Mouse (Mus musculus) lung, postnatal 4 days (tissue): ENCODE results near the gene Slc22a30.
"Not testable (repeated sequence)": the region's sequence is repeated elsewhere in the genome, so short reads cannot be mapped to it uniquely, and the experiment has no call there.

Experiments used
- DNase-seq, 2 experiments: peaks; one replicate each; pipeline ENCODE4 v3.0.0; 2021

Gene Slc22a30

DNA sequence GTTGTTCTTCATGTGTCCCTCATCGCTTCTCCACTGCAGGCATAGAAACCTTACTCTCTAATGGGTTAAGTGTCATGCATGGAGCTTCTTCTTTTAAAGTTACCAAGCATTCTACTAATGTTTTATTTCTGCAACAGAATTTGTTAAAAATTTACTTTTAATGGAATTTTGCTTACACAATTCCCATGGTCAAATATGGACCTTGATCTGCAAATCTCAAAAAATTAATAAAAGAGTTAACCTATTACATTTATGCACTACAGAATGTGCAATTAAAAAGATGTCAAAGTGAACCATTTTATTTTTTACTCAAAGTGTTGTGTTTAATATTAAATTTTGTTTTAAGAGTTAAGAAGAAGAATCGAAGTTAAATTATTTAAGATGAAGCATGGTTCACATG is at the start of gene Slc22a30:
Slc22a30 (minus strand) TSS at position 101 of the 400 bp plus-strand sequence.
- not testable (repeated sequence) for DNase-seq

DNA sequence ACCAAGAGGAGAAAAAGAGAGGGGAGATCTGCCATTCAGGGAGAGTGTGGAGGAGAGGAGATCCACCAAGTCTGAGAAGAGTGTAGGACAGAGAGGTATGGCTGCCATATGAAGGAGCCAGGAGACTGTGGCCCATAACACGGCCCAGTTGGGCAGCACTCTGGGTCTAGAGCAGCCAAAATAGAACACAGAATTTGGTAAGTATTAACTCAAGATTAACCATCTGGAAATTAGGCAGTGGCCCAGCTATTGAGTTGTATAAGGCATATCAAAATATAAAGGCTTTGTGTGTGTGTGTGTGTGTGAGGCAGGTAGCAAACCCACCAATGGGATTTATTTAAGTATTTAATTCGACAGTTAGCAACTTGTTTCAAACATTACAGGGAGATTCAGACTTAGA is 43.4 kb upstream of the Slc22a30 start:
- no peak for DNase-seq

DNA sequence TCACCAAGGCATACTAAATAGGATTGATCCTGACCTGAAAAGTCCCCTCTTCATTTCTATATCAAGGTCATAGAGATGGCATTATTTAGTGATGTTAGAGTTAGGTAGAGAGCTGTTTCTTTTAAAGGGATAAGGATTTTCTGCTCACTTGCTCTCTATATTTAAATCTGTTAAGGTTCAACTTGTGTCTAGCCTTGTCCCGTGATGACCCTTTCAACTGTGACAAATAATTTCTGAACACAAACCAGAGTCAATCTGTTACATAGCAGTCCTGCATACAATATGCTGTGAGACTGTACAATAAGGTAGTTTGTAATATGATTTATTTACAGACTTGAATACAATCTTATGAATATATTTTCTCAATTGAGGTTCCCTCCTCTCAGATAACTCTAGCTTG is 42.6 kb upstream of the Slc22a30 start:
- no peak for DNase-seq

DNA sequence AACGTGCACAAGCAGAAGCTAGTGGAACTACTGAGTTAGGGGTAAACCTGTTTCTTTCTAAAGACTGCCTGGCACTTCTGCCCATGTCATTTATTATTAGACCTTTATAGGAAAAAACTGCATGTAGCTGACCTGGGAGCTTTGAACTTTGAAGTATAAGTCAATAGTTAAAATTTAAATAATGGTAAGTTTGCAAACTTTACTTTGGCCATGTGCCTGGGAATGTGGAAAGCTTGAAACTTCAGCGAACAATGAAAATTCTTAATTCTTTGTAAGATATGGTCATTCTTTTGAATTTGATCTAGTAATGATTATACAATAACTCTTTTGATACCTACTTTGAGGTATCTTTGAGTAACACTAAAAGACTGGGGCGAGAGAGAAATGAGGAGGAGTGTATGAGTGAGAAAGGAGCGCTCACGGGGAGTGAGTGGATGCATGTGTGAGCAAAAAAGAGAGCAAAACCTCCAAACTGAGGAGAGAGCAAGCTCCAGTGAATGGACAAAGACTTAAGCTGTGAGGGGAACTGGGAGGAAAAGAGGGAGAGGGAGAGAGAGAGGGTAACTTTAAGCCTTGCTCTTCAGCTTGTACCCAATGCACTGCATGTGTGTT is 26.2 kb upstream of the Slc22a30 start:
- DNase-seq: no peak

DNA sequence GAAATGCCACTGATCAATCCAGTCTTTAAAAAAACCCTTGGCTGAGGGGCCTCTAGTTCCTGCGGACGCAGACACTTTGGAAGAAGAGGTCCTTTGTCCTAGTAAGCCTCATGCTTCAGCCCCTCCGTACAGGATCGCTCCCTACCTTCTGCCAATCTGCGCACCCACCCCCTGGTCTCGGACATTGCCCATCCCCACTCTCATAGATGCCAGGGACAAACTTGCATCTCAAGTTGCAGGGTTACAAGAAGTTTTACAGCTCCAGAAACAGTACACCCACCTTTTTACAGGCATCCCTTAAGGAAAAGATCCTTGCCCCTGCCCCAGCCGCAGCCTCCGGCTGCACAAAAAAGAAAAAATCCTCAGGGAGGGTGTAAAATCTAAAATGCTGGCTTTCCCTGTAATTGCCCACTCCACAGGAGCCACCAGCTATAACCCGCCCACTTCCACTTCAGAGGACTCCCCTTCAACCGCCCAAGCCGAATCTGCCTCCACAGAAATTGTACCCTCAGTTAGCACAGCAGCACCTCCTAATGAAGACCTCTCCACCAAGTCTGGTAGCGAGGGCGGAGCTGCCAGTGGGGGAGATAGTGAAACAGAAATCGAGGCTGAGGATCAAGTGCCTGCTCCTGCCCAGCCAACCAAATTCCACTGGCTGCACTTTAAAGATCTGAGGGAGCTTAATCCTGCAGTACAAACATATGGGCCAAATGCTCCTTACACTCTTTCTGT is 2.5 kb upstream of the Slc22a30 start:
- DNase-seq: peak in 1 of 2 experiments; percentile 22
